Comparison of ENCODE assay signal across 18 mouse cellular contexts in the genomic region with DNA sequence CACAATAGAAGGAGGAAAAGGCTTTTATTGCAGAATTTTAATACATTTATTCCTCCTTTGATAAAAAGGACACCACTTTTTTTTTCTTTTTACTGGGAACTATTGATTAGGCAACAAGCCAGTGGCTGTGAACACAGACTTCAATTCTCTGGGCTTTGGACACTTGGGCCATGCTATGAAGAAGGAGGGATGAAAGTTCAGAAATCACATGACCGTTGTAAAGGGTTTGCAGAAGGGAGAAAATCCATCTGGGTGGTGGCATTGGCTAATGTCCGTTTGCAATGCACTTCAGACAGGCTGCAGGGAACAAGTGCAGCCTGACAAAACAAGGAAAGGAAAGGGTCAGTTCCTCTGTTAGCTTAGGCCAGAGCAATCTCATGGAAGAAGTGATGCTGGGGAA.
"Had no signal": no experiment of that assay in that cellular context is flagged by ENCODE, and none has a peak within 500 bp of the region (broad histone marks: within the 10 kb centered on the region; RNA-seq: fewer than 3 reads in every experiment).

No protein-coding gene starts in this region.

- H3K36me3 ChIP-seq: midbrain, embryonic 10.5 days; midbrain, embryonic 12.5 days; neural tube, embryonic 13.5 days; neural tube, embryonic 15.5 days had no signal

- H3K4me3 ChIP-seq: midbrain, embryonic 10.5 days; midbrain, embryonic 12.5 days; myocyte; neural tube, embryonic 13.5 days; neural tube, embryonic 15.5 days had no signal

- H3K4me1 ChIP-seq: midbrain, embryonic 10.5 days; midbrain, embryonic 12.5 days; neural tube, embryonic 15.5 days had no signal

- H3K9me3 ChIP-seq: midbrain, embryonic 10.5 days; midbrain, embryonic 12.5 days; neural tube, embryonic 15.5 days had no signal

- H3K4me2 ChIP-seq: lung, embryonic 14.5 days; midbrain, embryonic 12.5 days; neural tube, embryonic 13.5 days; neural tube, embryonic 15.5 days had no signal

- ATAC-seq: midbrain, embryonic 16.5 days had no signal

- H3K27ac ChIP-seq: midbrain, embryonic 10.5 days; midbrain, embryonic 12.5 days; neural tube, embryonic 13.5 days; neural tube, embryonic 15.5 days had no signal

- H3K27me3 ChIP-seq: midbrain, embryonic 12.5 days; neural tube, embryonic 13.5 days; neural tube, embryonic 15.5 days had no signal

- DNase-seq: lung, adult 18-20 months; lung, embryonic 14.5 days; lung, postnatal 10 days; lung, postnatal 4 days; midbrain, embryonic 14.5 days; right cerebral cortex, adult 18-20 months; right cerebral cortex, postnatal 25 days; right cerebral cortex, postnatal 4 days; spleen, adult 18-20 months; thymus, adult 18-20 months; thymus, postnatal 25 days; thymus, postnatal 4 days had no signal

- H3K9ac ChIP-seq: lung, embryonic 14.5 days; midbrain, embryonic 12.5 days; neural tube, embryonic 13.5 days; neural tube, embryonic 15.5 days had no signal
